7 mouse cellular contexts compared by ENCODE assay signal in genomic region chr5:103817754-103818153, GRCm38 (mm10).
DNase-seq lines count a peak whose midpoint lies in the region; ATAC-seq and TF ChIP-seq lines count a peak whose summit lies in the region.

No protein-coding gene starts in this region.

- WGBS in intestine, embryonic 14.5 days, result 23% methylated on average over 1 of the region's 1 CpGs
- 20% methylated on average over 1 of the region's 1 CpGs for WGBS in midbrain, embryonic 10.5 days

- no peaks in the 10 kb centered on the region; the same call in 1 of the 2 replicates for H3K4me1 ChIP-seq in cortical plate, adult 2 months (ENCODE audit: control insufficient read depth, insufficient read depth, low read length)
- 0 out of 2 replicates have a peak, but pooled peaks cover 2% of the 10 kb centered on the region for H3K4me1 ChIP-seq in intestine, embryonic 14.5 days (replicated peaks; ENCODE audit: control insufficient read depth, insufficient read depth, low read length)
- peaks cover 19% of the 10 kb centered on the region for H3K4me1 ChIP-seq in midbrain, embryonic 10.5 days

- H3K4me3 ChIP-seq in cortical plate, adult 2 months (ENCODE audit: insufficient read depth, low read length), result no peak overlapping the region
- H3K4me3 ChIP-seq in intestine, embryonic 14.5 days (ENCODE audit: low read depth, low read length), result no peak overlapping the region
- H3K4me3 ChIP-seq in midbrain, embryonic 10.5 days, result no peak overlapping the region

- H3K27ac ChIP-seq in cortical plate, adult 2 months (ENCODE audit: insufficient read depth, low read length), result no peak overlapping the region
- no peak overlapping the region for H3K27ac ChIP-seq in intestine, embryonic 14.5 days (ENCODE audit: low read depth)
- H3K27ac ChIP-seq in midbrain, embryonic 10.5 days (replicated peaks), result no peak overlapping the region

- no peaks in the 10 kb centered on the region for H3K27me3 ChIP-seq in intestine, embryonic 14.5 days (replicated peaks; ENCODE audit: control insufficient read depth, insufficient read depth, low read length)
- H3K27me3 ChIP-seq in midbrain, embryonic 10.5 days (ENCODE audit: low read depth, poor library complexity, severe bottlenecking), result no peaks in the 10 kb centered on the region

- H3K9ac ChIP-seq in intestine, embryonic 14.5 days (ENCODE audit: low read length), result no peak overlapping the region

- no peak for TF ChIP-seq POLR2A in cortical plate, adult 2 months (IDR thresholded peaks at IDR 0.05; ENCODE audit: extremely low read depth, insufficient read depth, low read length)

- TF ChIP-seq CTCF in cortical plate, adult 2 months (IDR thresholded peaks at IDR 0.05; ENCODE audit: extremely low read depth, insufficient read depth, low read length), result peak; percentile 95

- intact Hi-C loops in gastrocnemius, postnatal 14 days (cut with DNase I; ENCODE audit: low total_unique reads), result loop anchor here (5.0 kb wide), 1 partner anchor 75 kb away; no protein-coding TSS in a partner anchor
- intact Hi-C loops in left cerebral cortex, postnatal 25 days (cut with DNase I), result loop anchor here (1.0 to 10.0 kb wide), 5 partner anchors 37 to 460 kb away; no protein-coding TSS in a partner anchor

- 0 out of 2 replicates have a peak, but pooled peaks cover 4% of the 10 kb centered on the region for H3K9me3 ChIP-seq in intestine, embryonic 14.5 days (ENCODE audit: control insufficient read depth, low read length)
- no peaks in the 10 kb centered on the region for H3K9me3 ChIP-seq in midbrain, embryonic 10.5 days (replicated peaks)

- ATAC-seq in intestine, embryonic 14.5 days (replicated peaks; ENCODE audit: low FRiP score, low TSS enrichment, low read depth), result peak; percentile 37

- no peak overlapping the region for H3K4me2 ChIP-seq in intestine, embryonic 14.5 days (ENCODE audit: low read length)

- peak; percentile 74 to 80 for DNase-seq in adrenal gland, adult 18-20 months (ENCODE audit: low spot score in 2 of 2)
- peak; percentile 65 for DNase-seq in gastrocnemius, postnatal 14 days
- peak; percentile 83 for DNase-seq in intestine, embryonic 14.5 days (ENCODE audit: low spot score)
- peak; percentile 63 to 84 for DNase-seq in left cerebral cortex, postnatal 25 days (ENCODE audit: low spot score in 2 of 2)
- DNase-seq in midbrain, embryonic 10.5 days (ENCODE audit: low spot score), result peak; percentile 79
- peak; percentile 32 to 34 for DNase-seq in right cerebral cortex, postnatal 36 days (ENCODE audit: low spot score in 2 of 2)

- H3K36me3 ChIP-seq in intestine, embryonic 14.5 days (ENCODE audit: control insufficient read depth, insufficient read depth, low read length), result no peaks in the 10 kb centered on the region
- no peaks in the 10 kb centered on the region for H3K36me3 ChIP-seq in midbrain, embryonic 10.5 days

Comparison
In these comparisons a context has a peak if more than half of its experiments do, and no peak if none do; other contexts are left out.
1. DNase-seq: peak in every context shown above with its lines; median percentile 83 in intestine, embryonic 14.5 days; 79 in midbrain, embryonic 10.5 days; 77 in adrenal gland, adult 18-20 months; 74 in left cerebral cortex, postnatal 25 days; 65 in gastrocnemius, postnatal 14 days; 33 in right cerebral cortex, postnatal 36 days.